Comparison of ENCODE assay signal across 16 mouse cellular contexts in the genomic region with DNA sequence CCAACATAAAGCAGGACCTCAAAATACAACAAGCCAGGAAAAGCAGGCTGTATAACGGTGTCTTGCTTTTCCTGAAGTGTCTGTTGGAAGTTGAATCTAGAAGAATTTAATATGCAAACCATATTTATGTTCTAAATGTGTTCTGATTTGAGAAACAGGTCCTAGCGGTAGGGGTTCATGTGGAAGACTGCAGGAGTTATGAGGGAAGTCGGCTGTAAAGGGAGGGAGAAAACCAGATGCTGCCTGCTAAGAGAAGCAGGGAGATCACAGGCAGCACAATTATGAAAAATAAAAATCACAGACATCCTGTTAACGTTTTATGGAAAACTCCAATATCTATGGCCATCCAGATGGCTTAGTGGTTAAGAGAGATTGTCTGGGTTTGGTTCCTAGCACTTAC.
"Had no signal": no experiment of that assay in that cellular context is flagged by ENCODE, and none has a peak within 500 bp of the region (broad histone marks: within the 10 kb centered on the region; RNA-seq: fewer than 3 reads in every experiment).

No protein-coding gene starts in this region.

- H3K27me3 ChIP-seq: neural tube, embryonic 13.5 days; neural tube, embryonic 15.5 days; stomach, embryonic 15.5 days had no signal

- H3K9me3 ChIP-seq: neural tube, embryonic 15.5 days; stomach, embryonic 15.5 days had no signal

- H3K27ac ChIP-seq: neural tube, embryonic 13.5 days; neural tube, embryonic 15.5 days; stomach, embryonic 15.5 days; stomach, postnatal 0 days had no signal

- H3K4me2 ChIP-seq: neural tube, embryonic 13.5 days; neural tube, embryonic 15.5 days; stomach, embryonic 15.5 days had no signal

- H3K9ac ChIP-seq: neural tube, embryonic 13.5 days; neural tube, embryonic 15.5 days; stomach, embryonic 15.5 days had no signal

- H3K36me3 ChIP-seq: neural tube, embryonic 13.5 days; neural tube, embryonic 15.5 days; stomach, embryonic 15.5 days had no signal

- DNase-seq: retina, postnatal 1 day; right cerebral cortex, adult 18-20 months; right cerebral cortex, postnatal 14 days; right cerebral cortex, postnatal 25 days; right cerebral cortex, postnatal 4 days; spleen, adult 18-20 months; thymus, adult 18-20 months; thymus, adult 2 months; thymus, postnatal 14 days; thymus, postnatal 25 days; thymus, postnatal 36 days; thymus, postnatal 4 days had no signal

- H3K4me3 ChIP-seq: neural tube, embryonic 13.5 days; neural tube, embryonic 15.5 days; stomach, embryonic 15.5 days had no signal
